Mouse (Mus musculus) hindbrain, embryonic 12.5 days (tissue): ENCODE data around the gene Olfr1356. TPM values are rescaled to one million over a fixed set of nuclear protein-coding genes. Genes with fewer than 3 reads are reported as not detected.
"Not testable (repeated sequence)": the region's sequence is repeated elsewhere in the genome, so short reads cannot be mapped to it uniquely, and the experiment has no call there.

Source experiments
- ATAC-seq: fragments of 200-750 bp; cut with Nextera tagmentation; 2 replicates; pipeline ENCODE4 v1.8.0; 2017; ENCODE audit warnings: moderate TSS enrichment; ENCODE audit not compliant: low FRiP score
- H3K27ac ChIP-seq: fragments of 300-500 bp; sonication (generic); 2 replicates; pipeline ENCODE4 v1.5.1; 2016; ENCODE audit warnings: mild to moderate bottlenecking
- H3K27me3 ChIP-seq: fragments of 300-500 bp; sonication (generic); 2 replicates; pipeline ENCODE4 v1.6.1; 2016; ENCODE audit warnings: mild to moderate bottlenecking
- H3K36me3 ChIP-seq: fragments of 300-500 bp; sonication (generic); 2 replicates; pipeline ENCODE4 v1.6.1; 2016; ENCODE audit warnings: mild to moderate bottlenecking
- H3K4me1 ChIP-seq: fragments of 300-500 bp; sonication (generic); 2 replicates; pipeline ENCODE4 v1.6.1; 2016
- H3K4me2 ChIP-seq: fragments of 300-500 bp; sonication (generic); replicated peaks from 2 replicates; pipeline ENCODE4 v1.6.1; 2016; ENCODE audit warnings: mild to moderate bottlenecking
- H3K4me3 ChIP-seq: fragments of 300-500 bp; sonication (generic); 2 replicates; pipeline ENCODE4 v1.5.1; 2016; ENCODE audit warnings: mild to moderate bottlenecking
- H3K9ac ChIP-seq: fragments of 300-500 bp; sonication (generic); 2 replicates; pipeline ENCODE4 v1.6.1; 2016; ENCODE audit warnings: mild to moderate bottlenecking, moderate library complexity
- H3K9me3 ChIP-seq: fragments of 300-500 bp; sonication (generic); replicated peaks from 2 replicates; pipeline ENCODE4 v1.6.1; 2016; ENCODE audit warnings: mild to moderate bottlenecking
- WGBS: fragments of 180-500 bp; shearing (Covaris S2); methylation state at CpG from one replicate; pipeline ENCODE4 v1.1.7; 2016; 5-methylcytosine and 5-hydroxymethylcytosine counted together
- polyA plus RNA-seq: library from polyadenylated mRNA; unstranded; fragments of >200 nt; fragmentation: Nextera tagmentation; extraction: Ambion mirVana; gene quantifications from 2 replicates; pipeline ENCODE4 v1.2.1, GENCODE M21; 2016

Olfr1356 gene
- not detected in 2 replicates for polyA plus RNA-seq

- no peak within 1 kb of the TSS for H3K4me2 ChIP-seq
- no peak for ATAC-seq
- H3K9ac ChIP-seq: no peak within 1 kb of the TSS
- no peak within 1 kb of the TSS for H3K27ac ChIP-seq
- H3K4me3 ChIP-seq: no peak within 1 kb of the TSS
- H3K9me3 ChIP-seq: no peaks in the 10 kb centered on the region
- no peaks in the 10 kb centered on the region for H3K36me3 ChIP-seq
- WGBS: 89% methylated on average over 2 of the region's 2 CpGs
- no peaks in the 10 kb centered on the region for H3K4me1 ChIP-seq
- no peaks in the 10 kb centered on the region for H3K27me3 ChIP-seq
Measured at GRCm38 (mm10) chr10:78852066-78852465, at the start of gene Olfr1356. Gene Olfr1356 (minus strand): TSS chr10:78852166.

- Histone ChIP-seq H3K27ac (no peak within 1 kb of the TSS), H3K36me3 (no peaks in the 10 kb centered on the region), H3K4me3 (no peak within 1 kb of the TSS), H3K9me3 (no peaks in the 10 kb centered on the region), H3K27me3 (no peaks in the 10 kb centered on the region), H3K9ac (no peak within 1 kb of the TSS), H3K4me2 (no peak within 1 kb of the TSS), H3K4me1 (no peaks in the 10 kb centered on the region)
- ATAC-seq: no peak
- whole genome bisulfite sequencing: 70% methylated on average over 2 of the region's 2 CpGs
Measured at GRCm38 (mm10) chr10:78875240-78875639, 23.3 kb upstream of the Olfr1356 start, which contains the start of gene Olfr1355. Gene Olfr1355 (plus strand): TSS chr10:78875540.

GRCm38 (mm10) chr10:78840456-78840855 lies 11.5 kb downstream of the Olfr1356 start:
- not testable (repeated sequence) for H3K36me3 ChIP-seq, H3K4me1 ChIP-seq, H3K4me3 ChIP-seq, H3K4me2 ChIP-seq, ATAC-seq, H3K27ac ChIP-seq, H3K9me3 ChIP-seq, H3K27me3 ChIP-seq, H3K9ac ChIP-seq
- WGBS: 93% methylated on average over 12 of the region's 12 CpGs

GRCm38 (mm10) chr10:78812358-78813060 lies 39.5 kb downstream of the Olfr1356 start:
- Histone ChIP-seq H3K27me3 (no peaks in the 10 kb centered on the region), H3K9me3 (no peaks in the 10 kb centered on the region), H3K4me1 (no peaks in the 10 kb centered on the region), H3K9ac (no peak overlapping the region), H3K4me3 (no peak overlapping the region), H3K36me3 (no peaks in the 10 kb centered on the region), H3K27ac (no peak overlapping the region), H3K4me2 (no peak overlapping the region)
- ATAC-seq: peak; percentile 89
- WGBS: 48% methylated on average over 6 of the region's 6 CpGs

GRCm38 (mm10) chr10:78801449-78801848 lies 50.5 kb downstream of the Olfr1356 start:
- Histone ChIP-seq H3K9ac (no peak overlapping the region), H3K27me3 (no peaks in the 10 kb centered on the region), H3K4me1 (no peaks in the 10 kb centered on the region), H3K9me3 (no peaks in the 10 kb centered on the region), H3K4me3 (no peak overlapping the region), H3K27ac (no peak overlapping the region), H3K4me2 (no peak overlapping the region), H3K36me3 (no peaks in the 10 kb centered on the region)
- WGBS: 74% methylated on average over 2 of the region's 2 CpGs
- no peak for ATAC-seq

Other genes starting within 250 kb of the Olfr1356 start
- not detected in 2 replicates for gene Olfr1357, start 234.1 kb downstream of the Olfr1356 start, polyA plus RNA-seq
- gene Casp14, start 133.9 kb downstream of the Olfr1356 start, polyA plus RNA-seq: 0.13 TPM in 1 of 2 replicates, not detected in the other
- 0.17 and 0.31 TPM in 2 replicates for gene Ccdc105, start 99.1 kb downstream of the Olfr1356 start, polyA plus RNA-seq
- 2.0 and 2.2 TPM in 2 replicates for gene Slc1a6, start 71.7 kb downstream of the Olfr1356 start, polyA plus RNA-seq
- gene Olfr1355, start 23.4 kb upstream of the Olfr1356 start, polyA plus RNA-seq: not detected in 2 replicates
- not detected in 2 replicates for gene Olfr1354, start 61.0 kb upstream of the Olfr1356 start, polyA plus RNA-seq
- not detected in 2 replicates for gene Olfr8, start 98.5 kb upstream of the Olfr1356 start, polyA plus RNA-seq
- gene Olfr1353, start 111.1 kb upstream of the Olfr1356 start, polyA plus RNA-seq: not detected in 2 replicates
- not detected in 2 replicates for gene Olfr1352, start 128.9 kb upstream of the Olfr1356 start, polyA plus RNA-seq
- gene Olfr1351, start 160.3 kb upstream of the Olfr1356 start, polyA plus RNA-seq: not detected in 2 replicates
- 0.34 TPM in 1 of 2 replicates, not detected in the other for gene Olfr57, start 176.6 kb upstream of the Olfr1356 start, polyA plus RNA-seq
- 53.3 and 56.2 TPM in 2 replicates for gene 2610008E11Rik, start 245.4 kb upstream of the Olfr1356 start, polyA plus RNA-seq